Mouse (Mus musculus) MEL (cell line): ENCODE measurements at regions not wholly inside any gene's neighbourhood (a gene's known extent, or its start where the extent isn't known, plus 50 kb on each side); places are given as distances from the start of the nearest gene placed in this dataset.

Experiments used
- DNase-seq: peaks from one replicate; pipeline ENCODE4 v3.0.0; 2011; ENCODE audit warnings: low read depth, low spot score
- H3K27ac ChIP-seq: 2 replicates; pipeline ENCODE4 v1.5.1; 2012; ENCODE audit warnings: low read depth, mild to moderate bottlenecking, control low read depth, low read length, moderate library complexity; ENCODE audit not compliant: control insufficient read depth
- H3K27me3 ChIP-seq, 2 experiments: fragments of 150-350 bp in 1 of 2; sonication (generic) in 1 of 2; 2 replicates each; pipeline ENCODE4 v1.6.1; 2012; ENCODE audit warnings: low read length in 2 of 2, mild to moderate bottlenecking in 2 of 2, improper control_type of control experiment in 1 of 2, moderate library complexity in 1 of 2; ENCODE audit not compliant: insufficient read depth in 2 of 2, control insufficient read depth in 1 of 2
- H3K36me3 ChIP-seq, 2 experiments: 2 replicates each; pipeline ENCODE4 v1.6.1; 2012 to 2014; ENCODE audit warnings: low read length in 2 of 2, improper control_type of control experiment in 1 of 2, inconsistent platforms in 1 of 2, mild to moderate bottlenecking in 1 of 2; ENCODE audit not compliant: insufficient read depth in 2 of 2, control insufficient read depth in 1 of 2
- H3K4me1 ChIP-seq, 2 experiments: fragments of 150-350 bp in 1 of 2; sonication (generic) in 1 of 2; 2 replicates each; pipeline ENCODE4 v1.6.1; 2012; ENCODE audit warnings: low read length in 2 of 2, improper control_type of control experiment in 1 of 2, mild to moderate bottlenecking in 1 of 2; ENCODE audit not compliant: insufficient read depth in 2 of 2, control insufficient read depth in 1 of 2
- H3K4me3 ChIP-seq, 2 experiments: fragments of 150-350 bp in 1 of 2; sonication (generic) in 1 of 2; 2 replicates each; pipeline ENCODE4 v1.5.1; 2012; ENCODE audit warnings: low read depth in 2 of 2, low read length in 2 of 2, mild to moderate bottlenecking in 2 of 2, moderate library complexity in 2 of 2, control low read depth in 1 of 2, improper control_type of control experiment in 1 of 2; ENCODE audit not compliant: control insufficient read depth in 1 of 2, insufficient read depth in 1 of 2
- H3K79me2 ChIP-seq: 2 replicates; pipeline ENCODE4 v1.6.1; 2012; ENCODE audit warnings: mild to moderate bottlenecking, low read length, moderate library complexity; ENCODE audit not compliant: control insufficient read depth, poor library complexity, insufficient read depth
- H3K9ac ChIP-seq: 2 replicates; pipeline ENCODE4 v1.6.1; 2012; ENCODE audit warnings: low read depth, mild to moderate bottlenecking, control low read depth, low read length, moderate library complexity; ENCODE audit not compliant: control insufficient read depth, poor library complexity, severe bottlenecking
- H3K9me3 ChIP-seq: fragments of 150-350 bp; sonication (generic); replicated peaks from 2 replicates; pipeline ENCODE4 v1.6.1; 2012; ENCODE audit warnings: mild to moderate bottlenecking, low read length, improper control_type of control experiment, moderate library complexity; ENCODE audit not compliant: insufficient read depth
- CHD1 ChIP-seq: IDR thresholded peaks from 2 replicates; pipeline ENCODE4 v1.6.1; 2012; ENCODE audit warnings: low read depth, mild to moderate bottlenecking, inconsistent platforms, low read length, improper control_type of control experiment
- CHD2 ChIP-seq: IDR thresholded peaks from 2 replicates; pipeline ENCODE4 v1.6.1; 2011; ENCODE audit warnings: low read length, improper control_type of control experiment
- CTCF ChIP-seq, 3 experiments: IDR thresholded peaks in 2 of 3; conservative IDR thresholded peaks in 1 of 3; 2 replicates each; pipeline ENCODE4 v1.5.1; 2011 to 2012; ENCODE audit warnings: low read length in 3 of 3, low read depth in 2 of 3, mild to moderate bottlenecking in 2 of 3, improper control_type of control experiment in 1 of 3, inconsistent platforms in 1 of 3, mixed read lengths in 1 of 3, moderate library complexity in 1 of 3; ENCODE audit not compliant: control insufficient read depth in 1 of 3, insufficient read depth in 1 of 3, poor library complexity in 1 of 3, severe bottlenecking in 1 of 3
- E2F4 ChIP-seq: IDR thresholded peaks from 2 replicates; pipeline ENCODE4 v1.6.1; 2011; ENCODE audit warnings: low read depth, low read length, improper control_type of control experiment, borderline replicate concordance
- GABPA ChIP-seq: IDR thresholded peaks from 2 replicates; pipeline ENCODE4 v1.6.1; 2012; ENCODE audit warnings: low read depth, mild to moderate bottlenecking, inconsistent platforms, low read length, improper control_type of control experiment, moderate library complexity
- GATA1 ChIP-seq: IDR thresholded peaks from 2 replicates; pipeline ENCODE4 v1.6.1; 2011; ENCODE audit warnings: low read depth, low read length, improper control_type of control experiment
- HCFC1 ChIP-seq: IDR thresholded peaks from 2 replicates; pipeline ENCODE4 v1.6.1; 2012; ENCODE audit warnings: low read depth, mild to moderate bottlenecking, inconsistent platforms, low read length, improper control_type of control experiment, moderate library complexity
- JUND ChIP-seq: IDR thresholded peaks from 2 replicates; pipeline ENCODE4 v1.6.1; 2011; ENCODE audit warnings: low read depth, mild to moderate bottlenecking, improper control_type of control experiment, low read length
- MAX ChIP-seq: IDR thresholded peaks from 2 replicates; pipeline ENCODE4 v1.6.1; 2011; ENCODE audit warnings: low read length, improper control_type of control experiment
- MAZ ChIP-seq: IDR thresholded peaks from 2 replicates; pipeline ENCODE4 v1.6.1; 2012; ENCODE audit warnings: low read depth, mild to moderate bottlenecking, inconsistent platforms, low read length, improper control_type of control experiment
- MEF2A ChIP-seq: IDR thresholded peaks from 2 replicates; pipeline ENCODE4 v1.6.1; 2014; ENCODE audit warnings: low read depth, mild to moderate bottlenecking, inconsistent platforms, low read length, improper control_type of control experiment; ENCODE audit not compliant: poor library complexity, insufficient replicate concordance, severe bottlenecking; ENCODE audit errors: extremely low read depth
- MYB ChIP-seq: IDR thresholded peaks from 2 replicates; pipeline ENCODE4 v1.6.1; 2011; ENCODE audit warnings: mild to moderate bottlenecking, low read depth, low read length, improper control_type of control experiment
- MYC ChIP-seq: IDR thresholded peaks from 2 replicates; pipeline ENCODE4 v1.6.1; 2011; ENCODE audit warnings: low read depth, mild to moderate bottlenecking, low read length, improper control_type of control experiment, moderate library complexity
- NELFE ChIP-seq: IDR thresholded peaks from 2 replicates; pipeline ENCODE4 v1.6.1; 2011; ENCODE audit warnings: low read depth, low read length, improper control_type of control experiment
- RCOR1 ChIP-seq: IDR thresholded peaks from 2 replicates; pipeline ENCODE4 v1.6.1; 2012; ENCODE audit warnings: low read depth, mild to moderate bottlenecking, inconsistent platforms, low read length, improper control_type of control experiment
- SIN3A ChIP-seq: IDR thresholded peaks from 2 replicates; pipeline ENCODE4 v1.6.1; 2012; ENCODE audit warnings: low read length, improper control_type of control experiment, inconsistent platforms
- SMC3 ChIP-seq: IDR thresholded peaks from 2 replicates; pipeline ENCODE4 v1.6.1; 2011; ENCODE audit warnings: low read depth, low read length, improper control_type of control experiment
- TAL1 ChIP-seq: IDR thresholded peaks from 2 replicates; pipeline ENCODE4 v1.6.1; 2012; ENCODE audit warnings: mild to moderate bottlenecking, inconsistent platforms, low read length, moderate library complexity, mixed read lengths
- UBTF ChIP-seq: IDR thresholded peaks from 2 replicates; pipeline ENCODE4 v1.6.1; 2012; ENCODE audit warnings: low read depth, mild to moderate bottlenecking, inconsistent platforms, low read length, improper control_type of control experiment, moderate library complexity, borderline replicate concordance; ENCODE audit not compliant: insufficient read depth
- USF2 ChIP-seq, 2 experiments: IDR thresholded peaks; 2 replicates each; pipeline ENCODE4 v1.6.1; 2011 to 2012; ENCODE audit warnings: improper control_type of control experiment in 2 of 2, low read length in 2 of 2, borderline replicate concordance in 1 of 2, inconsistent platforms in 1 of 2, low read depth in 1 of 2, mild to moderate bottlenecking in 1 of 2; ENCODE audit not compliant: insufficient read depth in 1 of 2
- ZKSCAN1 ChIP-seq: IDR thresholded peaks from 2 replicates; pipeline ENCODE4 v1.6.1; 2012; ENCODE audit warnings: low read depth, mild to moderate bottlenecking, inconsistent platforms, low read length, improper control_type of control experiment, moderate library complexity
- ZNF384 ChIP-seq: IDR thresholded peaks from 2 replicates; pipeline ENCODE4 v1.6.1; 2012; ENCODE audit warnings: low read depth, mild to moderate bottlenecking, inconsistent platforms, low read length, improper control_type of control experiment

DNA sequence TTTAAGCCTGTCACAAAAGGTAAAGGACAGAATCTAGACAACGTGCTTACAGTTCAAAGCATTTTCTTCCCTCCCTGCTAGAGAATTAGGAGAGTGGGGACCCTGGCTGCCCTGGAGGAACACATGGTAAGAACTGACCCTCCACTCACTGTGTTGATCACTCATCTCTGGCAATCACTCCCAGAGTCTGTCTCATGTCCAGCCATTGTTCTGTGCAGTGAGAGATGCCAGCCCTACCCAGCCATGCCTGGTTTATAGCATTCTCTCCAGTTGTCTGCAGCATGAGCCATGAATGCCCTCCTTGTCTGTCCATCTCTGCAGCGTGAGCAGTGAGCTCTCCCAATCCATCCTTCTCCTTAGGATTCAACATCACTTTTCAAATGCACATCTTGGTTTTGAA lies 124.5 kb upstream of the 1700025G04Rik start:
- H3K9me3 ChIP-seq, result no peaks in the 10 kb centered on the region
- H3K36me3 ChIP-seq, result no peaks in the 10 kb centered on the region
- H3K27ac ChIP-seq, result no peak overlapping the region
- no peak overlapping the region for H3K9ac ChIP-seq
- no peaks in the 10 kb centered on the region for H3K4me1 ChIP-seq
- H3K79me2 ChIP-seq, result no peaks in the 10 kb centered on the region
- no peak for DNase-seq
- H3K4me3 ChIP-seq, result no peak overlapping the region
- H3K27me3 ChIP-seq, result peaks cover 0 to 4% of the 10 kb centered on the region in 2 experiments; a peak in 2 of 4 replicates
- TF ChIP-seq CHD1 (no peak), ZNF384 (no peak), MAZ (no peak), MEF2A (no peak), CTCF (IDR thresholded peaks at IDR 0.05 in 2 of 3, conservative IDR thresholded peaks at IDR 0.05 in 1 of 3; ENCODE audit: control insufficient read depth in 1 of 3, insufficient read depth in 1 of 3, low read depth in 2 of 3, low read length in 3 of 3, poor library complexity in 1 of 3, severe bottlenecking in 1 of 3) (no peak), GATA1 (no peak), MAX (no peak), SMC3 (no peak), NELFE (no peak), RCOR1 (no peak), JUND (no peak), UBTF (no peak), USF2 (IDR thresholded peaks at IDR 0.05; ENCODE audit: borderline replicate concordance in 1 of 2, insufficient read depth in 1 of 2, low read depth in 1 of 2, low read length in 2 of 2) (no peak), SIN3A (no peak), ZKSCAN1 (no peak), E2F4 (no peak), HCFC1 (no peak)
- TF ChIP-seq, all 39 proteins: peak for 0

DNA sequence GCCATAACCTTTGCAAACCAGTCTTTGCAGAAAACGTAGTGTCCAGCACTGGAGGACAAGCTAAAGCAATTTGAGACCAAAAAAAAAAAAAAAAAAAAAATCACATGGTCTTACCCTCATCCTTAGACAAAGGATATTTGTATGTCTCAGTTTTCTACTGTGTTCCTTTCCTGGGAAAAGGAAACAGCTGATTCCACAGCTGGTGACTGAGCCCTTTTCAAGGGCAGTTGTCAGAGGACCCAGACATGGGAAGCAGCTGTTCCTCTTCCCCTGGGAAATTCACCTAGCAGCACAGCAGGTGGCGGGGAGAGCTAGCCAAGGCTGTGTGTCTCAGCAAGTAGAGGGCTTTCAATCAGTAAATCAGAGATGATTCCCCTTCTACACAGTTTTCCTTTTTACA lies 113.3 kb upstream of the 1700025G04Rik start:
- H3K9ac ChIP-seq, result no peak overlapping the region
- DNase-seq, result no peak
- H3K36me3 ChIP-seq, result no peaks in the 10 kb centered on the region
- no peaks in the 10 kb centered on the region for H3K4me1 ChIP-seq
- no peak for TF ChIP-seq MYC
- TF ChIP-seq GABPA, result no peak
- TF ChIP-seq TAL1, result no peak
- TF ChIP-seq MYB, result no peak
- TF ChIP-seq CHD2, result no peak
- H3K27me3 ChIP-seq, result peaks cover 0 to under 1% of the 10 kb centered on the region in 2 experiments; a peak in 3 of 4 replicates
- H3K4me3 ChIP-seq, result no peak overlapping the region
- H3K79me2 ChIP-seq, result no peaks in the 10 kb centered on the region
- H3K9me3 ChIP-seq, result no peaks in the 10 kb centered on the region
- no peak overlapping the region for H3K27ac ChIP-seq
